Mouse (Mus musculus) limb, embryonic 12.5 days (tissue): ENCODE measurements around the gene Gm5089. TPM values are rescaled to one million over a fixed set of nuclear protein-coding genes. Genes with fewer than 3 reads are reported as not detected.
"Not testable (repeated sequence)": the region's sequence is repeated elsewhere in the genome, so short reads cannot be mapped to it uniquely, and the experiment has no call there.

Source experiments
- ATAC-seq: fragments of 200-750 bp; cut with Nextera tagmentation; 2 replicates; pipeline ENCODE4 v1.8.0; 2017; ENCODE audit warnings: low read depth, moderate TSS enrichment; ENCODE audit not compliant: insufficient number of reproducible peaks, insufficient read depth, low FRiP score, low TSS enrichment
- H3K27ac ChIP-seq: fragments of 300-500 bp; sonication (generic); 2 replicates; pipeline ENCODE4 v1.5.1; 2016; ENCODE audit warnings: mild to moderate bottlenecking, moderate library complexity
- H3K27me3 ChIP-seq: fragments of 300-500 bp; sonication (generic); 2 replicates; pipeline ENCODE4 v1.6.1; 2016; ENCODE audit warnings: mild to moderate bottlenecking, moderate library complexity
- H3K36me3 ChIP-seq: fragments of 300-500 bp; sonication (generic); 2 replicates; pipeline ENCODE4 v1.6.1; 2016; ENCODE audit warnings: mild to moderate bottlenecking, moderate library complexity
- H3K4me1 ChIP-seq: fragments of 300-500 bp; sonication (generic); replicated peaks from 2 replicates; pipeline ENCODE4 v1.6.1; 2016
- H3K4me2 ChIP-seq: fragments of 300-500 bp; sonication (generic); 2 replicates; pipeline ENCODE4 v1.6.1; 2016; ENCODE audit warnings: mild to moderate bottlenecking, moderate library complexity
- H3K4me3 ChIP-seq: fragments of 300-500 bp; sonication (generic); replicated peaks from 2 replicates; pipeline ENCODE4 v1.5.1; 2016; ENCODE audit warnings: mild to moderate bottlenecking
- H3K9ac ChIP-seq: fragments of 300-500 bp; sonication (generic); replicated peaks from 2 replicates; pipeline ENCODE4 v1.6.1; 2016; ENCODE audit warnings: mild to moderate bottlenecking, moderate library complexity
- H3K9me3 ChIP-seq: fragments of 300-500 bp; sonication (generic); 2 replicates; pipeline ENCODE4 v1.6.1; 2016; ENCODE audit warnings: mild to moderate bottlenecking, moderate library complexity
- WGBS: fragments of 180-500 bp; shearing (Covaris S2); methylation state at CpG from one replicate; pipeline ENCODE4 v1.1.7; 2016; 5-methylcytosine and 5-hydroxymethylcytosine counted together
- polyA plus RNA-seq: library from polyadenylated mRNA; unstranded; fragments of >200 nt; fragmentation: Nextera tagmentation; extraction: Ambion mirVana; gene quantifications from 2 replicates; pipeline ENCODE4 v1.2.1, GENCODE M21; 2016

Gm5089 gene
- polyA plus RNA-seq, 1 experiment from 2014 or later = 0.23 TPM

GRCm38 (mm10) chr14:122468971-122469755, 18.2 kb upstream of the Gm5089 start:
- Histone ChIP-seq H3K27ac (0 out of 2 replicates have a peak overlapping the region, but pooled peaks have one; percentile 19), H3K4me3 (peak overlapping the region; percentile 18), H3K9ac (peak overlapping the region; percentile 27; the same call in 1 of the 2 replicates), H3K9me3 (no peaks in the 10 kb centered on the region), H3K36me3 (no peaks in the 10 kb centered on the region), H3K27me3 (peaks cover 76% of the 10 kb centered on the region), H3K4me2 (peak overlapping the region; percentile 50), H3K4me1 (peaks cover 36% of the 10 kb centered on the region)
- WGBS = under 1% methylated on average over 28 of the region's 28 CpGs
- no peak for ATAC-seq

- Histone ChIP-seq H3K27me3 (peaks cover 70% of the 10 kb centered on the region), H3K9me3 (no peaks in the 10 kb centered on the region), H3K27ac (0 out of 2 replicates have a peak overlapping the region, but pooled peaks have one; percentile 19), H3K36me3 (no peaks in the 10 kb centered on the region), H3K9ac (peak overlapping the region; percentile 27; the same call in 1 of the 2 replicates), H3K4me1 (peaks cover 31% of the 10 kb centered on the region), H3K4me2 (peak overlapping the region; percentile 50), H3K4me3 (peak overlapping the region; percentile 18)
- ATAC-seq = no peak
- WGBS = 5% methylated on average over 23 of the region's 23 CpGs
Observed at GRCm38 (mm10) chr14:122467926-122468841, 17.3 kb upstream of the Gm5089 start.

- ATAC-seq = no peak
- Histone ChIP-seq H3K4me1 (peaks cover 38% of the 10 kb centered on the region), H3K9me3 (no peaks in the 10 kb centered on the region), H3K27me3 (peaks cover 76% of the 10 kb centered on the region), H3K36me3 (no peaks in the 10 kb centered on the region), H3K9ac (no peak overlapping the region), H3K4me2 (no peak overlapping the region), H3K4me3 (no peak overlapping the region), H3K27ac (no peak overlapping the region)
- WGBS = 43% methylated on average over 7 of the region's 7 CpGs
Observed at GRCm38 (mm10) chr14:122466756-122467362, 15.9 kb upstream of the Gm5089 start.

GRCm38 (mm10) chr14:122465931-122466490, 15.1 kb upstream of the Gm5089 start:
- ATAC-seq = no peak
- 20% methylated on average over 13 of the region's 13 CpGs for WGBS
- Histone ChIP-seq H3K9me3 (no peaks in the 10 kb centered on the region), H3K27ac (peak overlapping the region; percentile 66; the same call in 1 of the 2 replicates), H3K4me2 (peak overlapping the region; percentile 87), H3K4me1 (peaks cover 35% of the 10 kb centered on the region), H3K4me3 (peak overlapping the region; percentile 69), H3K9ac (peak overlapping the region; percentile 44; the same call in 1 of the 2 replicates), H3K27me3 (peaks cover 71% of the 10 kb centered on the region), H3K36me3 (no peaks in the 10 kb centered on the region)

GRCm38 (mm10) chr14:122464763-122465741, 14.1 kb upstream of the Gm5089 start, which contains the start of gene Zic5:
Gene Zic5, minus strand, starts transcription at chr14:122465677.
- Histone ChIP-seq H3K9ac (peak within 1 kb of the TSS; percentile 87), H3K4me1 (peaks cover 40% of the 10 kb centered on the region), H3K27ac (peak within 1 kb of the TSS; percentile 96), H3K4me3 (peak within 1 kb of the TSS; percentile 69), H3K4me2 (peak within 1 kb of the TSS; percentile 87), H3K36me3 (no peaks in the 10 kb centered on the region), H3K9me3 (no peaks in the 10 kb centered on the region), H3K27me3 (peaks cover 73% of the 10 kb centered on the region)
- peak; percentile 78 for ATAC-seq
- WGBS = under 1% methylated on average over 49 of the region's 62 CpGs

GRCm38 (mm10) chr14:122464351-122464762, 13.4 kb upstream of the Gm5089 start:
- Histone ChIP-seq H3K27ac (peak overlapping the region; percentile 96), H3K4me3 (peak overlapping the region; percentile 69), H3K27me3 (peaks cover 73% of the 10 kb centered on the region), H3K9me3 (no peaks in the 10 kb centered on the region), H3K4me1 (peaks cover 41% of the 10 kb centered on the region), H3K36me3 (no peaks in the 10 kb centered on the region), H3K4me2 (peak overlapping the region; percentile 87), H3K9ac (peak overlapping the region; percentile 87)
- 0% methylated on average over 60 of the region's 62 CpGs for WGBS
- no peak for ATAC-seq

- Histone ChIP-seq H3K4me1 (peaks cover 37% of the 10 kb centered on the region), H3K9ac (peak overlapping the region; percentile 87), H3K27ac (peak overlapping the region; percentile 96), H3K4me2 (peak overlapping the region; percentile 87), H3K27me3 (peaks cover 68% of the 10 kb centered on the region), H3K4me3 (peak overlapping the region; percentile 69)
- ATAC-seq = peak; percentile 4; the same call in 1 of the 2 replicates
- not testable (repeated sequence) for H3K9me3 ChIP-seq, H3K36me3 ChIP-seq
- under 1% methylated on average over 58 of the region's 58 CpGs for WGBS
Observed at GRCm38 (mm10) chr14:122463734-122464341, 12.9 kb upstream of the Gm5089 start.

GRCm38 (mm10) chr14:122463080-122463691, 12.3 kb upstream of the Gm5089 start:
- 1% methylated on average over 40 of the region's 40 CpGs for WGBS
- Histone ChIP-seq H3K9me3 (no peaks in the 10 kb centered on the region), H3K4me1 (peaks cover 30% of the 10 kb centered on the region), H3K27ac (peak overlapping the region; percentile 96), H3K27me3 (peaks cover 61% of the 10 kb centered on the region), H3K9ac (peak overlapping the region; percentile 87), H3K4me3 (peak overlapping the region; percentile 69), H3K4me2 (peak overlapping the region; percentile 87), H3K36me3 (no peaks in the 10 kb centered on the region)
- no peak for ATAC-seq

GRCm38 (mm10) chr14:122462689-122463079, 11.8 kb upstream of the Gm5089 start:
- no peaks in the 10 kb centered on the region for H3K36me3 ChIP-seq
- peak overlapping the region; percentile 69 for H3K4me3 ChIP-seq
- peaks cover 57% of the 10 kb centered on the region for H3K27me3 ChIP-seq
- no peaks in the 10 kb centered on the region for H3K9me3 ChIP-seq
- H3K9ac ChIP-seq = peak overlapping the region; percentile 87
- peaks cover 30% of the 10 kb centered on the region for H3K4me1 ChIP-seq
- peak overlapping the region; percentile 96 for H3K27ac ChIP-seq
- WGBS = 7% methylated on average over 17 of the region's 17 CpGs
- no peak; the same call in 1 of the 2 replicates for ATAC-seq
- peak overlapping the region; percentile 87 for H3K4me2 ChIP-seq
